Mouse (Mus musculus): ENCODE measurements around the gene Rxrb. TPM values are rescaled to one million over a fixed set of nuclear protein-coding genes. Genes with fewer than 3 reads are reported as not detected.
A peak's percentile ranks its signal among the peaks of the same experiment; 100 is the strongest.
"Not testable (repeated sequence)": the region's sequence is repeated elsewhere in the genome, so short reads cannot be mapped to it uniquely, and the experiment has no call there.

Rxrb gene
- polyA plus RNA-seq, 1 experiment from 2014 or later: 40.3 TPM

DNA sequence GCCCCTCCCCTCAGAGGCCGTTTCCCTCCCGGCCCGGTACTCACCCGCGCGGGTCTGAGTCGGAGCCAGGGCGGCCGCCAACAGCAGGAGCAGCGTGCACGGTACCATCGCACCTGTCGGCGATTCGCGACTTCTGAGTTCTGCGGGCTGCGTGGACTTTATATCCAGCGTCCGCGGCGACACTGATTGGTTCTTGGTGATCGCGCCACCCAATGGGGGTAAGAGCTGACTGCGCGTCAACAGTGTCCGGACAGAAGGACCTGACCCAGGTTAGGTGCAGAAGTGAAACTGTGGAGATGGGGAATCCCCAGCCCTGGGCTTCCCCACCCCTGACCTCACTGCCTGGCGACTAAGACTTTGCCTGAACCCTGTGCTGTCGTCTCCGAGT, 31.5 kb upstream of the Rxrb start, which contains the start of gene H2-K1:
Gene H2-K1, minus strand, starts transcription at position 198 of the 388 bp plus-strand sequence.
- ATAC-seq (replicated peaks; ENCODE audit: low FRiP score): peak; percentile 80
- WGBS: 1% methylated on average over 27 of the region's 30 CpGs
- no peak within 1 kb of the TSS for H3K27ac ChIP-seq (ENCODE audit: low read depth, low read length)

DNA sequence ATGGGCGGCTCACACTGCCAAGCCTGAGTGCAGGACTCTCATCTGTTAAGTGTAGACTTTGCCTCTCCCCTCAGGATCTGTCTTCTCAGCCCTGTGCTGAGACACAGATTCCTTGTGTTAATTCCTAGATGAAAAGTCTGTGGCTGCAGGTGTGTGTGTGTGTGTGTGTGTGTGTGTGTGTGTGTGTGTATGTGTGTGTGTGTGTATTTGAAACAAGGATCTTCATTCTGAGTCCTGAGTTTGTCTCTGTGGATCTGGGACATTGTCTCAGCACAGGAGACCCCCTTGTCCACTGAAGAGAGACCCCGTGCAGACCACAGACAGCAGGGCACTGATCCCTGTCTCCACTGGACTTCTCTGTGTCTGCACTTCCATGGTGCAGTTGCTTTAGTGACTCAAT, 30.8 kb upstream of the Rxrb start:
- H3K4me3 ChIP-seq (ENCODE audit: low read depth, low read length); H3K9me3 ChIP-seq (ENCODE audit: control insufficient read depth, low read length); H3K9ac ChIP-seq (ENCODE audit: low read length); DNase-seq (ENCODE audit: low spot score); H3K27ac ChIP-seq (ENCODE audit: low read depth, low read length); ATAC-seq (replicated peaks; ENCODE audit: low FRiP score); H3K4me1 ChIP-seq (replicated peaks; ENCODE audit: control insufficient read depth, insufficient read depth, low read length); H3K4me2 ChIP-seq (ENCODE audit: low read depth, low read length, severe bottlenecking); H3K36me3 ChIP-seq (ENCODE audit: control insufficient read depth, insufficient read depth, low read length); H3K27me3 ChIP-seq (ENCODE audit: control insufficient read depth, insufficient read depth, low read length): not testable (repeated sequence)
- WGBS: 58% methylated on average over 2 of the region's 2 CpGs

More for the DNA sequence above, 31.5 kb upstream of the Rxrb start, which contains the start of gene H2-K1:
- DNase-seq (ENCODE audit: low spot score): peak; percentile 83
- H3K9ac ChIP-seq (ENCODE audit: low read length): peak within 1 kb of the TSS; percentile 64
- H3K4me1 ChIP-seq (replicated peaks; ENCODE audit: control insufficient read depth, insufficient read depth, low read length): peaks cover 2% of the 10 kb centered on the region; the same call in 1 of the 2 replicates
- H3K36me3 ChIP-seq (ENCODE audit: control insufficient read depth, insufficient read depth, low read length): no peaks in the 10 kb centered on the region
- H3K27me3 ChIP-seq (ENCODE audit: control insufficient read depth, insufficient read depth, low read length): peaks cover 8% of the 10 kb centered on the region; the same call in 1 of the 2 replicates
- peak within 1 kb of the TSS; percentile 54 for H3K4me3 ChIP-seq (ENCODE audit: low read depth, low read length)
- H3K9me3 ChIP-seq (ENCODE audit: control insufficient read depth, low read length): no peaks in the 10 kb centered on the region
- H3K4me2 ChIP-seq (ENCODE audit: low read depth, low read length, severe bottlenecking): peak within 1 kb of the TSS; percentile 94

DNA sequence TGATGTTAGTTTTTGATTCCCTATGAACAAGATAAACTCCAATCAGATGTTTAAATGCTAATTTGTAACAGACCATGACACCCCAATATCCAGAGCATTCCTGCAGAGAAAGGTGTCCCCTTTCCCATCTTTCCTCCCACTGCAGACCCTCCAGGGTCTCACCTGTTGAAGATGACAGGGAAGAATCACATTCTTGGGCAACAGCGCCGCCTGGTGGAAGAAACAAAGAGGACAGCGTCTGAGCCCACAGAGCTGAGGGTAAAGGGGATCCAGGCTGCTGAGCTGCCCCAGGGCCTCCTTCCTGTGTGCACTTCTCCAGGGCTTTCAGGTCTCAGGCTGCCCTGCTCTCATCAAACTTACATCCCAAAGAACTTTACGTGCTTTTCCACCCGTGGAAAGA, 28.2 kb upstream of the Rxrb start:
- Histone ChIP-seq H3K9me3 (ENCODE audit: control insufficient read depth, low read length) (no peaks in the 10 kb centered on the region), H3K27ac (ENCODE audit: low read depth, low read length) (no peak overlapping the region), H3K4me1 (replicated peaks; ENCODE audit: control insufficient read depth, insufficient read depth, low read length) (peaks cover 2% of the 10 kb centered on the region; the same call in 1 of the 2 replicates), H3K4me2 (ENCODE audit: low read depth, low read length, severe bottlenecking) (no peak overlapping the region), H3K9ac (ENCODE audit: low read length) (no peak overlapping the region), H3K36me3 (ENCODE audit: control insufficient read depth, insufficient read depth, low read length) (no peaks in the 10 kb centered on the region), H3K27me3 (ENCODE audit: control insufficient read depth, insufficient read depth, low read length) (peaks cover 8% of the 10 kb centered on the region; the same call in 1 of the 2 replicates), H3K4me3 (ENCODE audit: low read depth, low read length) (no peak overlapping the region)
- DNase-seq (ENCODE audit: low spot score): peak; percentile 81
- no peak for ATAC-seq (replicated peaks; ENCODE audit: low FRiP score)
- 7% methylated on average over 5 of the region's 5 CpGs for WGBS

DNA sequence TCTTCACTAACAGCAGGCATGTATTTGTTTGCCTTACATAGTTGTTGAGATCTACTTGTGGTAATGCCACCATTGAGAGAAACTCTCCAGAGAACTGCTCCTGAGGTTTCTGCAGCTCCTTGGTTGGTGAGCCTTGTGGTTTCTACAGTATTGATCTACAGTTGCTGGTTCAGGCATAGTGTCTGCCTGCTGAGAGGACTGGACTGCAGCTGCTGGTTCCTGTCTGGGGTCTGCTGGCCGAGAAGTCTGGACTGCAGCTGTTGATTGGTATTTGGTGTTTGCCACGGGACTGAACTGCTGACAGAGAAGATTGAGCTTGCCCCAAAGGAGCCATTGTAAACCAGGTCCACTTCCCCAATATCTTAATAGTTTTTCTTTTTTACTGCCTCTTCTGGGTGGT, 25.0 kb upstream of the Rxrb start:
- no peak overlapping the region for H3K4me2 ChIP-seq (ENCODE audit: low read depth, low read length, severe bottlenecking)
- H3K4me3 ChIP-seq (ENCODE audit: low read depth, low read length): no peak overlapping the region
- no peaks in the 10 kb centered on the region for H3K9me3 ChIP-seq (ENCODE audit: control insufficient read depth, low read length)
- WGBS: 57% methylated on average over 2 of the region's 2 CpGs
- no peaks in the 10 kb centered on the region for H3K27me3 ChIP-seq (ENCODE audit: control insufficient read depth, insufficient read depth, low read length)
- ATAC-seq (replicated peaks; ENCODE audit: low FRiP score): no peak
- H3K27ac ChIP-seq (ENCODE audit: low read depth, low read length): no peak overlapping the region
- H3K4me1 ChIP-seq (replicated peaks; ENCODE audit: control insufficient read depth, insufficient read depth, low read length): no peaks in the 10 kb centered on the region
- no peak overlapping the region for H3K9ac ChIP-seq (ENCODE audit: low read length)
- no peaks in the 10 kb centered on the region for H3K36me3 ChIP-seq (ENCODE audit: control insufficient read depth, insufficient read depth, low read length)
- DNase-seq (ENCODE audit: low spot score): no peak

DNA sequence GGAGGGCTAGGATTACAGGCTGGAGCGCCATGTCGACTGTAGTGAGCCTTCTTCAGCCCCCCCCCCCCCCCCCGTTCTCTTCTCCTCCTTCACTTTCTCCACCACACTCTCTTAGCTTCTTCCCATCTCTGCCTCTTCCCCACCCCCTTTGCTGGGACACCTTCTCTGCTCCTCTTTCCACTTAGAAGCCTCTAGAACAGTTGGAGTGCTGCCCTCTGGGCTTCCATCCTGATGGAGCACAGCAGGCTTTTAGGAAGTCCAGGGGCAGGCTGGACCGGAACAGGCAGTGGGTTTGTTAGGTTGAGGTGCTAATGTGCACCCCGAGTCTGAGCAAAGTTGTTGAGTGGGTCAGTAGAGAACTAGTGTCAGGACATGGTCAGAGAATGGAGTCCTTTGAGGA, 21.5 kb upstream of the Rxrb start:
- Histone ChIP-seq H3K9ac (ENCODE audit: low read length) (no peak overlapping the region), H3K4me1 (replicated peaks; ENCODE audit: control insufficient read depth, insufficient read depth, low read length) (no peaks in the 10 kb centered on the region), H3K4me2 (ENCODE audit: low read depth, low read length, severe bottlenecking) (no peak overlapping the region), H3K36me3 (ENCODE audit: control insufficient read depth, insufficient read depth, low read length) (no peaks in the 10 kb centered on the region; the same call in 1 of the 2 replicates), H3K27ac (ENCODE audit: low read depth, low read length) (no peak overlapping the region), H3K27me3 (ENCODE audit: control insufficient read depth, insufficient read depth, low read length) (no peaks in the 10 kb centered on the region), H3K4me3 (ENCODE audit: low read depth, low read length) (no peak overlapping the region), H3K9me3 (ENCODE audit: control insufficient read depth, low read length) (no peaks in the 10 kb centered on the region)
- peak; percentile 15 for DNase-seq (ENCODE audit: low spot score)
- no peak for ATAC-seq (replicated peaks; ENCODE audit: low FRiP score)
- 87% methylated on average over 5 of the region's 5 CpGs for WGBS

DNA sequence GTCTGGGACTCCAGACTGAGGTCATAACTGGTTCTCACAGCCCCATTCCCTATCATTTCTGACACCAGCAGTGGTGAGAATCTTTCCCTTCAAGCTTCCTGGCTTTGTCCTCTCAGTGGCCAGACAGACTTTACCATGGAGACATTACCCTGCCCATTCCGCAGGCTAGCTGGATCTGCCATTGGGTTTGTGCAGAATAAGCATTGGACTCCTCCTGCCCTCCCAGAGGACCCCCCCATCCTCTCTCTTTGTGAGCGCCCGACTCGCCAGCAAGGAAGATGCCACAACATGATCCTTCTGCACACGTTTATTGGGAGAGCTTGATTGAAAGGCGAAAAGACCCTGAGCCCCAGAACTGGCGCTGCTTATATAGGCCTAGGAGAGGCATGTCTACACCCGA, 18.2 kb upstream of the Rxrb start:
- Histone ChIP-seq H3K27ac (ENCODE audit: low read depth, low read length) (no peak overlapping the region), H3K4me3 (ENCODE audit: low read depth, low read length) (no peak overlapping the region), H3K9me3 (ENCODE audit: control insufficient read depth, low read length) (no peaks in the 10 kb centered on the region), H3K9ac (ENCODE audit: low read length) (no peak overlapping the region), H3K4me1 (replicated peaks; ENCODE audit: control insufficient read depth, insufficient read depth, low read length) (no peaks in the 10 kb centered on the region), H3K4me2 (ENCODE audit: low read depth, low read length, severe bottlenecking) (no peak overlapping the region), H3K36me3 (ENCODE audit: control insufficient read depth, insufficient read depth, low read length) (no peaks in the 10 kb centered on the region; the same call in 1 of the 2 replicates), H3K27me3 (ENCODE audit: control insufficient read depth, insufficient read depth, low read length) (no peaks in the 10 kb centered on the region)
- 92% methylated on average over 8 of the region's 8 CpGs for WGBS
- no peak for ATAC-seq (replicated peaks; ENCODE audit: low FRiP score)
- DNase-seq (ENCODE audit: low spot score): no peak

DNA sequence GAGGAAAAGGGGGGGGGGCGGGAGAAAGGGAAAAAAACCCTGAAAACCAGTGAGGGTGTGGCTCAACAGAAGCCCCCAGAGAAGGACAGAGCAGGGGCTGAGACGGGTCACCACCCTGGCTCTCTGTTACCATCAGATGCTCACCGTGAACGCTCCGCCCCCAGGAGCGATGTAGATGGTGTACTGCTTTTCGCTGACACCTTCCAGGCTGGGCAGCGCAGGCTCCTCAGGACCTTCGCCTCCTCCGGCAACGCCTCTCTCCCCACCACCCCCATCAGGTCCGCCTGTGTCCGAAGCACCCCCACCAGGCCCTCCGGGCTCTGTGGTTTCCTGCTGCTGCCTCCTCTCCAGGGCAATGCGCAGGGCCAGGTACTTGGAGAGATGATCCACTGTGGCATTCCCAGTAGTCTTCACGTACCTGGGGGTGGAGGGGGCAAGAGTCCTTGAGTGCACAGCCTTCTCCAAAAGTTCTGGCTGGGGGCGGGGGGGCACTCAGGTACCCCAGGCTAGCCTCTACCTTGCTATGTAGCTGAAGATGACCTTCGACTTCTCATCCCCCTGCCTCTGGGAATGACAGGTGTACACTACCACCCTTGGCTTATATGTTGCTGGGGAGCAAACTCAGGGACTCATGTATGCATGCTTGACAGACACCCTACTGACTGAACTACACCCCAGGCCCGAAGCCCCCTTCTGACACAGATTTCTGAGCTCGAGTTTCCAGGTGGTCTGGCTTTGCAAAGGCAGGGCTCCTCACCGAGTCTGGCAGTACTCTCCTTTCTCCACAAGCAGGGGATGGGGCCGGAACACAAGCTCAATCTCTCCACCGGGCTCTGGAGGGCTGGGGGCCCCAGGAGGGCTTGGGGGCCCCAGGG, 9.8 kb upstream of the Rxrb start:
- peak; percentile 54 for DNase-seq (ENCODE audit: low spot score)
- Histone ChIP-seq H3K27me3 (ENCODE audit: control insufficient read depth, insufficient read depth, low read length) (no peaks in the 10 kb centered on the region), H3K9me3 (ENCODE audit: control insufficient read depth, low read length) (peaks cover 6% of the 10 kb centered on the region; the same call in 1 of the 2 replicates), H3K36me3 (ENCODE audit: control insufficient read depth, insufficient read depth, low read length) (peaks cover 22% of the 10 kb centered on the region), H3K27ac (ENCODE audit: low read depth, low read length) (no peak overlapping the region), H3K9ac (ENCODE audit: low read length) (no peak overlapping the region), H3K4me2 (ENCODE audit: low read depth, low read length, severe bottlenecking) (no peak overlapping the region), H3K4me1 (replicated peaks; ENCODE audit: control insufficient read depth, insufficient read depth, low read length) (peaks cover 17% of the 10 kb centered on the region), H3K4me3 (ENCODE audit: low read depth, low read length) (no peak overlapping the region)
- WGBS: 96% methylated on average over 23 of the region's 23 CpGs
- ATAC-seq (replicated peaks; ENCODE audit: low FRiP score): no peak

DNA sequence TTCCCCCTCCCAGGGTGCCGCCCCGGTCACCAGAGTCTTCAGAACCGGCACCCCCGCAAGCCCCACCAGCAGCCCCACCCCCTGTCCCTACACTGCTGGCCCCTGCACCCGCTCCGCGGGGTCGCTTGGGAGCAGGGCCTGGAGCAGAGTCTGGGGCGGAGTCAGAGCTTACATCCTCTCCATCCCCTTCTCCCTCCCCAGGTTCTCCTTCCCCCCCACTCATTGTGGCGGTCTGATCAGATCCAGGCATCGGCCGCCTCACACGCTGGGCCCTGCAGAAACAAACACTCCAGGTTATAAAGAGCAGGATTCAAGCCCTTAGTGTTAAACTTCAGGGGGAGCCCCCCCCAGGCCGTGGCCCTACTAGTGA, 9.2 kb upstream of the Rxrb start:
- Histone ChIP-seq H3K27ac (ENCODE audit: low read depth, low read length) (no peak overlapping the region), H3K4me3 (ENCODE audit: low read depth, low read length) (no peak overlapping the region), H3K9me3 (ENCODE audit: control insufficient read depth, low read length) (peaks cover 6% of the 10 kb centered on the region; the same call in 1 of the 2 replicates), H3K4me1 (replicated peaks; ENCODE audit: control insufficient read depth, insufficient read depth, low read length) (peaks cover 19% of the 10 kb centered on the region), H3K36me3 (ENCODE audit: control insufficient read depth, insufficient read depth, low read length) (peaks cover 22% of the 10 kb centered on the region), H3K4me2 (ENCODE audit: low read depth, low read length, severe bottlenecking) (no peak overlapping the region), H3K9ac (ENCODE audit: low read length) (no peak overlapping the region), H3K27me3 (ENCODE audit: control insufficient read depth, insufficient read depth, low read length) (no peaks in the 10 kb centered on the region)
- WGBS: 94% methylated on average over 14 of the region's 14 CpGs
- ATAC-seq (replicated peaks; ENCODE audit: low FRiP score) (no peak), DNase-seq (ENCODE audit: low spot score) (peak; percentile 55)

All from forebrain, embryonic 11.5 days (tissue).